Mouse (Mus musculus): ENCODE data around the gene Cyp11a1. TPM values are rescaled to one million over a fixed set of nuclear protein-coding genes. Genes with fewer than 3 reads are reported as not detected.

Cyp11a1 gene
- polyA plus RNA-seq, 1 experiment from 2014 or later: 46.0 TPM

DNA sequence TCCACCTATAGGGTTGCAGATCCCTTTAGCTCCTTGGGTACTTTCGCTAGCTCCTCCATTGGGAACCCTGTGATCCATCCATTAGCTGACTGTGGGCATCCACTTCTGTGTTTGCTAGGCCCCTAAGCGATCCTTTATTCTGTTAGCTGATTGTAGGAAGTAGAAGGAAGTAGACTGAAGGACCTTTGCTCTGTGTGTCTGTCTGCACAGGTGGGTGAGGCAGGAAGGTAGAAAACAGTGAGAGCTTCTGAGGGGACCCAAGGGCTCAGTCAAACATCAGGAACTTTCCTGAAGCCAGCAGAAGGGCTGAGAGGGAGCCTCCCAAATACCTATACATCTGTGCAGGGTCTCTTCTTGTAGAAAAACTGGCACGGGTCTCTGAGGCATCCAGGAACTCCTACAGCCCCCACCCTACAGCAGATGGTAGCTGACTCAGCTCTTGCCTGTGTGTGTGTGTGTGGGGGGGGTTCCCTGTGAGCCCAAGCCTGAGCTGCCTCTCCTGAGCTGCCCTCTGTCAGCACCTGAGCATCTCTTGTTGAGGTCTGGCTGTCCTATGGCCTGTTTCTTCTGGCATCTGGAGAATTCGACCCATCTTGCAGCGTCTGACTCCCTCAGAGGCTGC, 30.9 kb upstream of the Cyp11a1 start:
- H3K36me3 ChIP-seq: no peaks in the 10 kb centered on the region
- no peak overlapping the region for H3K4me2 ChIP-seq
- no peak overlapping the region for H3K4me3 ChIP-seq (replicated peaks)
- H3K27ac ChIP-seq: no peak overlapping the region
- H3K9me3 ChIP-seq (replicated peaks): no peaks in the 10 kb centered on the region
- no peaks in the 10 kb centered on the region for H3K27me3 ChIP-seq
- no peak overlapping the region for H3K9ac ChIP-seq
- H3K4me1 ChIP-seq: peaks cover 21% of the 10 kb centered on the region
- 74% methylated on average over 5 of the region's 5 CpGs for WGBS
- no peak for ATAC-seq (replicated peaks; ENCODE audit: low FRiP score)

DNA sequence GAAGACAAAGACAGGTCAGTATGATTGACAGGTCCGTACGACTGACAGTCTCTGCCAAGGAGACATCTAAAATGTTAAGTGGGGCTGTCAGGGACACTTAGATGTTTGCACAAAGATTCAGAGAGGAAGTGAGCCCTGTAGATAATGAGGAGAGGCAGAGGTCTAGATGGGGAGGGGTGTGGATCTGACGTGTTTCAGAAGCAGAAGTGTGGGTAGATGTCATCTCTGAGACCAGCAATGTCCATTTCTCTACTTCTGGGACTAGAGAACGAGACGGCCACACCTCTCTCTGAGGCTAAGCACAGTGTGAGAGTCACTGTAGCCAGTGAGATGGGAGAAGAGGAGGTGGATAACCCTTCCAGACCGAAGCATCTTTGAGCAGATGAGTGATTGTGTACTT, 28.2 kb upstream of the Cyp11a1 start:
- no peak overlapping the region for H3K4me3 ChIP-seq (replicated peaks)
- H3K27me3 ChIP-seq: no peaks in the 10 kb centered on the region
- ATAC-seq (replicated peaks; ENCODE audit: low FRiP score): no peak
- H3K9ac ChIP-seq: no peak overlapping the region
- no peaks in the 10 kb centered on the region for H3K36me3 ChIP-seq
- H3K4me1 ChIP-seq: peaks cover 10% of the 10 kb centered on the region; the same call in 1 of the 2 replicates
- WGBS: 82% methylated on average over 6 of the region's 6 CpGs
- no peak overlapping the region for H3K4me2 ChIP-seq
- H3K27ac ChIP-seq: no peak overlapping the region
- H3K9me3 ChIP-seq (replicated peaks): no peaks in the 10 kb centered on the region

DNA sequence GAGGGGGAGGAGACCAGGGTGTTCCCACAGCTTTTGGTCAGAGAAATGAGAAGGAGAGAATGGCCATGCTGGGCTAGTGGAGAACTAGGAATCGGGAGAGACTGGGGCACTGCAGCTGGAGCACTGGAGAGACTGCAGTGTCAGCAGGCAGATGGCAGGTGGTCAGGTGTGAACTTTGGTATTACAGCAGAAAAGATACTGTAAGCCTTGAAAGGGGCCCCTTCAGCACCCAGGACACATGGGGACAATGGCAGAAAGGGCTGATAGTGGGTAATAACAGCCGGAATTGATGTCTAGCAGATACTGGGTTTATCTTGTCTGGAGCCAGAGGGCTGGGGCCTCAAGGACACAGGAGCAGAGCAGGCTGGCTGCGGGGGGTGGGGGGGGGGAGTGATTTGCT, 27.4 kb upstream of the Cyp11a1 start:
- 51% methylated on average over 3 of the region's 3 CpGs for WGBS
- H3K9me3 ChIP-seq (replicated peaks): no peaks in the 10 kb centered on the region
- peaks cover 4% of the 10 kb centered on the region; the same call in 1 of the 2 replicates for H3K4me1 ChIP-seq
- H3K4me2 ChIP-seq: no peak overlapping the region
- H3K27ac ChIP-seq: no peak overlapping the region
- no peak overlapping the region for H3K4me3 ChIP-seq (replicated peaks)
- no peaks in the 10 kb centered on the region for H3K27me3 ChIP-seq
- no peaks in the 10 kb centered on the region for H3K36me3 ChIP-seq
- H3K9ac ChIP-seq: no peak overlapping the region
- no peak for ATAC-seq (replicated peaks; ENCODE audit: low FRiP score)

DNA sequence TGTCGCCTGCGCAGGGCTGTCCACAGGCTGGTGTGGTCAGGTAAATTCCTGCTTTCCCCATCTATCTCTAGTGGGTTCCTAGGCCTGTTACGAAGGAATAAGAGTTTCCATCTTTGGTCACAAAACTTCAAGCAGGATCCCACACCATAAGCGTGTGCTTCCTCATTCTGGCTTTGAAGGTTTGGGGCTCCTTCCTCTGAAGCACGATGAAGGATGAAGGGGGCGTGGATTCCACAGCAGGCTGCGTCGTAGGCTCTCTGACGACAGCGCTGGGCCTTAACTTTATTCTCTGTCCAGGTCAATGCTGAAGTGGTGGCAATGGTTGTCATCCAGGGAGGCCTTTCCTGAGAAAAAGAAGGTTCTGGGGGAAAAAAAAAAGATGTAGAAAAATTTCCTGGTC, 25.6 kb upstream of the Cyp11a1 start:
- 76% methylated on average over 10 of the region's 10 CpGs for WGBS
- H3K27ac ChIP-seq: no peak overlapping the region
- no peaks in the 10 kb centered on the region for H3K36me3 ChIP-seq
- no peak overlapping the region for H3K4me3 ChIP-seq (replicated peaks)
- no peak for ATAC-seq (replicated peaks; ENCODE audit: low FRiP score)
- H3K27me3 ChIP-seq: no peaks in the 10 kb centered on the region
- no peaks in the 10 kb centered on the region for H3K9me3 ChIP-seq (replicated peaks)
- no peaks in the 10 kb centered on the region for H3K4me1 ChIP-seq
- H3K4me2 ChIP-seq: no peak overlapping the region
- no peak overlapping the region for H3K9ac ChIP-seq

DNA sequence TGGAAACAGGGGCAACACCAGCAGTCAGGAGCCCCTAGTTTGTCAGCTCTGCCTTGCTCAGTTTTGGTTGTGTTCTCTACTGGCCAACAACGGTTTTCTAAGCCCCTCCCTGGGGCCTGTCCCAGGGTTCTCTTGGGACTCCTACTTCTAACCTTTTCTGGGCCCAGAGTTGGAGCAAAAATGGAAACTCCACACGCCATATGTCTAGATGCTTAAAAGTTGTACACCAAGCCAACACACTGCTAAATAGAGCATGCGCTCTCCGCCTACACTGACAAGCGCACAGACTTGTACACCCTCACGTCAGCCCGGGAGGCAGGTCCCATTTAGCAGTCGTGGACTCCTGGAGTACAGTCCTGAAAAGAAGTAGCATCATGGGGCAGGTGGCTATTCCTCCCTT, 20.9 kb upstream of the Cyp11a1 start:
- H3K4me3 ChIP-seq (replicated peaks): no peak overlapping the region
- no peaks in the 10 kb centered on the region for H3K27me3 ChIP-seq
- H3K9me3 ChIP-seq (replicated peaks): no peaks in the 10 kb centered on the region
- no peak overlapping the region for H3K4me2 ChIP-seq
- H3K9ac ChIP-seq: no peak overlapping the region
- 94% methylated on average over 8 of the region's 8 CpGs for WGBS
- no peak overlapping the region for H3K27ac ChIP-seq
- H3K4me1 ChIP-seq: no peaks in the 10 kb centered on the region
- no peak for ATAC-seq (replicated peaks; ENCODE audit: low FRiP score)
- H3K36me3 ChIP-seq: no peaks in the 10 kb centered on the region

DNA sequence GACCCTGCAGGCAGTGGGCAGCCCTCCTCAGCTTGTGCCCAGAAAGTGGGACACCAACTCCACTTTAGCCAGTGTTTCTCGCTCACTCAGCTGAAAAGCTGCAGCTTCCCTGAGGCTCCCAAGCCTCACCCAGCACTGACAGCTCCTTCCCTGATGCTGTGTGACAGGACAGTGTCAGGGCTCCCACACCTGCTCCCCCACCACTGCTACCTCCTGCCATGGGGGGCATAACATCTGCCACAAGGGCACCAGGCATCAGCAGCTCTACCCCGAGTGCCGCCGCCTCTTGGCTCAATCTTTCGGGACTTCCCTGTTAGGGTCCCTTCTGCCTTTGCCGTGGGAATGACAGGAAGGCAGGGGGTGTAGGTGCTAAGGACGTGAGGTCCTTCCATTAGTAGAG, 19.9 kb upstream of the Cyp11a1 start:
- H3K9ac ChIP-seq: no peak overlapping the region
- no peaks in the 10 kb centered on the region for H3K4me1 ChIP-seq
- ATAC-seq (replicated peaks; ENCODE audit: low FRiP score): no peak
- no peaks in the 10 kb centered on the region for H3K9me3 ChIP-seq (replicated peaks)
- H3K27ac ChIP-seq: no peak overlapping the region
- H3K27me3 ChIP-seq: no peaks in the 10 kb centered on the region
- no peak overlapping the region for H3K4me2 ChIP-seq
- 73% methylated on average over 7 of the region's 7 CpGs for WGBS
- H3K36me3 ChIP-seq: no peaks in the 10 kb centered on the region
- no peak overlapping the region for H3K4me3 ChIP-seq (replicated peaks)

DNA sequence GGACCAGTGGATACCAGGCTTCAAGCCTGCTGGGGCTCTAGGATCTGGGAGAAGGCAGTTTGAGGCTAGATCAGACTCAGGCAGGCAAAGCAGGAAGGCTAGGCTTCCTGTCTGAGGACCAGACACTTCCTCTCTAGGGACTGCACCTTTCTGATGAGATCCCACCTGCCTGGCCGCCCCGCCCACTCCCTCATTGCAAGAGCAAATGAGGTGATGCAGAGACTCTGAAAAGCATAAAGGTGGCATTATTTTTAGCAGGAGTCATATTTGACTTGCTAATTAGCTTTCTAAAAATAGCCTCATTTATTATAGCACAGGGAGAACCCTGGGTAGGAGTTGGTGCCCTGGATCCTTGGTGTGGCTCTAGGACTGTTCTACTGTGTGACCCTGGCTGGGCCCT, 18.1 kb upstream of the Cyp11a1 start:
- ATAC-seq (replicated peaks; ENCODE audit: low FRiP score): no peak
- 85% methylated on average over 2 of the region's 2 CpGs for WGBS

DNA sequence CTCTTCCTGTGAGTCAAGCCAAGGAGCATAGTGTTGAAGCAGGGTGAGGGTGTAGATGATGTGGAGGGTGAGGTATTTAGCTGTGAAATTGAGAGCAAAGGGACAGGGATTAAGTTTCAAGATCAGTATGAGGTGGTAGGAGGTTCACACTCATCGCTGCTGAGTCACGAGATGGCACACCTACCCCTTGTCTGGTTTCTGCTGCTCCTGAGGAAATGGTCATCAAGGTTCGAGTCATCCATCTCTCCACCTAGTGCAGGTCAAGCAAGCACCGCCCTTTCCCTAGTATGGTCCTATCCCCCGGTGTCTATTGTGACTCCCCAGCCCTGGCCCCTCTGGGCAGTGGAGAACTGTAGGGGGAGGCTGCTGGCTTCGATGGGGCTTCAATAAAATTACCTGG, 16.9 kb upstream of the Cyp11a1 start:
- Histone ChIP-seq H3K9me3 (replicated peaks) (no peaks in the 10 kb centered on the region), H3K9ac (no peak overlapping the region), H3K4me3 (replicated peaks) (no peak overlapping the region), H3K27ac (no peak overlapping the region), H3K36me3 (no peaks in the 10 kb centered on the region), H3K4me2 (no peak overlapping the region), H3K4me1 (peaks cover 10% of the 10 kb centered on the region; the same call in 1 of the 2 replicates), H3K27me3 (no peaks in the 10 kb centered on the region)
- no peak for ATAC-seq (replicated peaks; ENCODE audit: low FRiP score)
- 76% methylated on average over 6 of the region's 6 CpGs for WGBS

More for the DNA sequence above, 18.1 kb upstream of the Cyp11a1 start:
- no peak overlapping the region for H3K9ac ChIP-seq
- H3K4me2 ChIP-seq: no peak overlapping the region
- no peak overlapping the region for H3K27ac ChIP-seq
- H3K36me3 ChIP-seq: no peaks in the 10 kb centered on the region
- no peak overlapping the region for H3K4me3 ChIP-seq (replicated peaks)
- H3K27me3 ChIP-seq: no peaks in the 10 kb centered on the region
- 0 out of 2 replicates have a peak, but pooled peaks cover 4% of the 10 kb centered on the region for H3K4me1 ChIP-seq
- no peaks in the 10 kb centered on the region for H3K9me3 ChIP-seq (replicated peaks)

DNA sequence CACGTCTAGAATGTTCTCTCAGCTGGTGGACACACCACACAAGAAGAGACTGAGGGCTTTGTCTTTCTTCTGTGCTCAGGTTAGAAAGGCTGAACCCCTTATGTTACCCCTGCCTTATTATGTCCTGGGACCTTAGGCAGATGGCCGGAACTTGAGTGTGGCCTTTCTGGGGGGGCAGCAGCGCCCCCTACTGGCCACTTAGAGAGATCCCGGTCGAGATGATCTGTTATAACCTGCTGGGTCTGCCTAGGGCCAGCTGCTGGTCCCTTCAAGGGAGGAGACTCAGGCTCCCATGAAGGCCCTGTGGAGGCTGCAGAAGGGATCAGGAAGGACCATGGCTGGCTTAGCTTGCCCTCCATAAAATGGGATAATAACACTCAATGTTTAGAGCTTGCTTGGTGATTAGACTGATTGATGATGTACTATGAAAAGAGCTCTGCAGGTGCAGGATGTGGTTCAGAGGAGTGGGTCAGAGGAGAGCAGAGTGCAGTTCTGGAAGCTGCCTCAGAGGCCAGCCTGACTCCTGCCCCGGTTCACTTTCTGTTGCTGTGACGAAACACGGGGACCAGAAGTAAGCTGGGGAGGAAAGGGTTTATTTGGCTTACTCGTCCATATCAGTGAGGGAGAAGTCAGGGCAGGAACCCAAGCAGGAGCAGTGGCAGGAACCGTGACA, 15.6 kb upstream of the Cyp11a1 start:
- Histone ChIP-seq H3K27me3 (no peaks in the 10 kb centered on the region), H3K9ac (no peak overlapping the region), H3K27ac (no peak overlapping the region), H3K9me3 (replicated peaks) (no peaks in the 10 kb centered on the region), H3K36me3 (no peaks in the 10 kb centered on the region), H3K4me3 (replicated peaks) (no peak overlapping the region), H3K4me2 (no peak overlapping the region), H3K4me1 (peaks cover 10% of the 10 kb centered on the region; the same call in 1 of the 2 replicates)
- 29% methylated on average over 10 of the region's 10 CpGs for WGBS
- 0 out of 2 replicates have a peak, but pooled peaks have one; percentile 26 for ATAC-seq (replicated peaks; ENCODE audit: low FRiP score)

DNA sequence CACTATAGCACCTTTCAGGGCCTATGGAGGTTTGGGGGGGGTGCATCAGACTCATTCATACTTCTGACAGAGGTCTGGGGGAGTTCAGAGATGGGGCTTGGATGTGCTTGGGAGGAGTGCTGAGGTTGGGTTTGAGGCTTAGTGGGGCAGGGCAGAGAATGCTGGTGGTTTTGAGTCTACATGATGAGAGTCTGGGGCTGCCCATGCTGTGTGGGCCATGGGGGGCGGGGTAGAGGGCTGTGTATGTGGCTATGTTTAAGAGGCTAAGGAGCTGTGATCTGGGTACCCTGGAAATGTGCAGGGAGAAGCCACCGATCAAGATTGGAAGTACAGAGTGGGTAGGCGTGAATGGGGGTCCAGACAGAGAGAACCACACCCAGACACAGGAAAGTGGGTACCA, 14.2 kb upstream of the Cyp11a1 start:
- peaks cover 12% of the 10 kb centered on the region for H3K27me3 ChIP-seq
- H3K36me3 ChIP-seq: no peaks in the 10 kb centered on the region
- H3K4me1 ChIP-seq: peaks cover 10% of the 10 kb centered on the region; the same call in 1 of the 2 replicates
- no peak overlapping the region for H3K27ac ChIP-seq
- H3K9me3 ChIP-seq (replicated peaks): no peaks in the 10 kb centered on the region
- no peak overlapping the region for H3K4me3 ChIP-seq (replicated peaks)
- 85% methylated on average over 3 of the region's 3 CpGs for WGBS
- H3K4me2 ChIP-seq: no peak overlapping the region
- ATAC-seq (replicated peaks; ENCODE audit: low FRiP score): no peak
- no peak overlapping the region for H3K9ac ChIP-seq

DNA sequence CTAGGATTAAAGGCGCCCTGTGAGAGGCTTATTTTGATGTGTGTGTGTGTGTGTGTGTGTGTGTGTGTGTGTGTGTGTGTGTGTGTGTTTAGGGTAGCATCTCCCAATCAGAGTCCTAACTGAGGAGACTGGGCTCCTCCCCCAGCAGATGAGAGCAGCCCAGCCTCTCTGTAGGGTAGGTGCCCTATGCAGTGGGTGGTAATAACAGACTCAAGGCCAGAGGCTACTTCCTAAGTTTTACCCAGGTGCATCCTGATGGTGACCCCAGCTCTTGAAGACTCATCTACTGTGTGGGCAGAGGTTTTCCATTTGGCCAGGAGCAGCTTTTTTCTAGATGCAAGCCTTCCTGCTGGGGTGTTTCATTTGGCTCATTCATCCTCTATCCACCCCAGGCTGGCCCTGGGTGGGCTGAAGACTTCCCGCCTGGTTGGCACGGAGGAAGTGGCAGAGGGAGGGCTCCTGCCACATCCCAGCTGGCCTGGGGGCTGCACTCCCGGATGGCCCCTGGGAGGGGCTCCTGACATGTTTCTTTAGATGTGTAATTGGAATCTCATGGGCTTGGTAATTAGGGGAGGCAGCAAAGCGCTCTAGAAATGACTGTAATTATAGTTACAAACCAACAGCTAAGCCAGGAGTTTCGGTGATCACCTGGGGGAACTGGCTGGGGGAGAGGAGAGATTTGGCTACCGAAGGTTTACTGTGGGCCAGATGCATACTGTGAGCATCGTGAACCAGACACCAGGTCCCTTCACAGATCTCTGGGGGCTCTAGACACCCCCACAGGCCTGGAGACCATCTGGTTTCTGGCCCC, 13.2 kb upstream of the Cyp11a1 start:
- Histone ChIP-seq H3K36me3 (no peaks in the 10 kb centered on the region), H3K4me1 (peaks cover 17% of the 10 kb centered on the region), H3K9me3 (replicated peaks) (no peaks in the 10 kb centered on the region), H3K27me3 (peaks cover 21% of the 10 kb centered on the region), H3K4me2 (no peak overlapping the region), H3K9ac (no peak overlapping the region), H3K27ac (no peak overlapping the region), H3K4me3 (replicated peaks) (no peak overlapping the region)
- 39% methylated on average over 8 of the region's 8 CpGs for WGBS
- no peak for ATAC-seq (replicated peaks; ENCODE audit: low FRiP score)

DNA sequence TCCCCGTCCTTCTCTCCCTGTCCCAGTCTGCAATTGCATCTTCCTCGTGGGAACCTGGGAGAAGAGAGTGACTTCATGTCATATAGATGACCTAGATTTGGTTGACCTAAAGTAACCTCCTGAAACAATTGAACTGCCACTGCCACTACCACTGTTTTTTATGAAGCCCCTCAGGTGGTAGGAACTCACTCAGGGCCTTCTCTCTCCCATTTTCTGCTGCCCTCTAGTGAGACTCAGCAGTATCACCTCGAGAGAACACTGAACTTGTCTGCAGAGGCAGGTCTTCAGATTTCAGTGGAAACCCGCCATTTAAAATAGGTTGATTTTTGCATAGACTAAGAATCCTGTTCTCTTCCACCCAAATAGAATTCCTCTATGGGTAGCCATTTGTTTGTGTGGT, 10.9 kb upstream of the Cyp11a1 start:
- H3K4me3 ChIP-seq (replicated peaks): no peak overlapping the region
- H3K36me3 ChIP-seq: no peaks in the 10 kb centered on the region
- WGBS: 33% methylated on average over 4 of the region's 4 CpGs
- ATAC-seq (replicated peaks; ENCODE audit: low FRiP score): no peak
- peaks cover 19% of the 10 kb centered on the region for H3K4me1 ChIP-seq
- no peak overlapping the region for H3K9ac ChIP-seq
- no peak overlapping the region for H3K4me2 ChIP-seq
- H3K27ac ChIP-seq: no peak overlapping the region
- peaks cover 34% of the 10 kb centered on the region for H3K27me3 ChIP-seq
- no peaks in the 10 kb centered on the region for H3K9me3 ChIP-seq (replicated peaks)

All from kidney, embryonic 15.5 days (tissue).